Mouse (Mus musculus): ENCODE measurements around the gene 1700013F07Rik. TPM values are rescaled to one million over a fixed set of nuclear protein-coding genes. Genes with fewer than 3 reads are reported as not detected.

The 1700013F07Rik gene
- polyA plus RNA-seq, 1 experiment: not detected

DNA sequence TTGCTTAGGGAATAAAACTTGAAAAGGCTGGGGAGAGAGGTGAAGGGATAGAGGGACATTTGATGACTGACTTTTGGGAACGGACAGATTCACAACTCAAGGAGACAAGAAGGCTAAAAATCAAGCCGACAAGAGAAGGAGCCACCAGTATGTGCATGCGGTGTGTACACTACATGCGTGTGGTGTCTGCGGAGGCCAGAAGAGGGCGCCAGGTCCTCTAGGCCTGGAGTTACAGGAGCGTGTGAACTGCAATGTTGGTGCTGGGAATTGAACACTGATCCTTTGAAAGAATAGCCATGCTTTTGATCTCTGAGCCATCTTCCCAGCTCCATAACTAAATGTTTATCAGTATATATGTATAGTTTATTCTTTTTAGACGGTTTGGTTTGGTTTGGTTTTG, 5.5 kb upstream of the 1700013F07Rik start:
- Histone ChIP-seq H3K4me3 (ENCODE audit: insufficient read depth, low read depth, low read length) (no peak overlapping the region), H3K4me1 (ENCODE audit: control insufficient read depth, insufficient read depth, insufficient read length, low read length) (peaks cover 1% of the 10 kb centered on the region; the same call in 1 of the 2 replicates), H3K27ac (replicated peaks; ENCODE audit: low read depth, low read length) (no peak overlapping the region)

DNA sequence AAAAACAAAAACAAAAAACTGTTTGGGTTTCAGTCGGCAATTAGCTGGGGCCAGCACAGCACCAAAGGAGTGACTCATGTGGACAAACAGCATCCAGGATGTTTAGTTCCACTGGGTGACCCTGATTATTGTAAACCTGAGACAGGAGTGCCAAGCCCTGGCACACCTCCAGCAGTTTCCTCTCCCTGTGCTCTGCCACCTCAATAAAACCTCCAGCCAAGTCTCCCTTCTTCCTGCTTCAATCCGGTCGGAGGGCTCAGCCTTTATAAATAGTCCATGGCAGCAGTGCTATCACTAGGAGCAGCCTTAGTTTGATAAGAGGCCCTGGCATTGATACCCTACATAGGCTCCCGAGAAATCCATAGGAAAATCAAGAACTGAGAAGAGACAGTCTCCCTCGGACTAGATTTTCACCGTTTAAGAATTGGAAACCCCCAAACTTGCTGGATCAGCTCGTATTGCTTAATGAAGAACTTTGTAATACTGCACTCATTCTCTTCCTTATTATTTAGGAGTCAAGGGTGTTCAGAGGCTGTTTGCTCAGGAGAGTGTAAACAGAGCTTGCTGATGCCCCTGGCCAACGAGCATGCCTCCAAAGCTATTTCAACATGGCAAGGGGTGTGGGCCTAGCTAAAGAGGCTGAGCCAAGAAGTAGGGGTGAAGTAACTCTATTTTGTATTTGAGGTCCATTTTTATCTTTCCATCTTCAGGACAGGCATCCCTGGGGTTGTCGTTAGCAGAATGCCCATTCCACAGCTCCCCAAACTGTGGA, 650 bp upstream of the 1700013F07Rik start:
- H3K4me3 ChIP-seq (ENCODE audit: insufficient read depth, low read depth, low read length): no peak overlapping the region
- peaks cover 8% of the 10 kb centered on the region; the same call in 1 of the 2 replicates for H3K4me1 ChIP-seq (ENCODE audit: control insufficient read depth, insufficient read depth, insufficient read length, low read length)
- no peak overlapping the region for H3K27ac ChIP-seq (replicated peaks; ENCODE audit: low read depth, low read length)

DNA sequence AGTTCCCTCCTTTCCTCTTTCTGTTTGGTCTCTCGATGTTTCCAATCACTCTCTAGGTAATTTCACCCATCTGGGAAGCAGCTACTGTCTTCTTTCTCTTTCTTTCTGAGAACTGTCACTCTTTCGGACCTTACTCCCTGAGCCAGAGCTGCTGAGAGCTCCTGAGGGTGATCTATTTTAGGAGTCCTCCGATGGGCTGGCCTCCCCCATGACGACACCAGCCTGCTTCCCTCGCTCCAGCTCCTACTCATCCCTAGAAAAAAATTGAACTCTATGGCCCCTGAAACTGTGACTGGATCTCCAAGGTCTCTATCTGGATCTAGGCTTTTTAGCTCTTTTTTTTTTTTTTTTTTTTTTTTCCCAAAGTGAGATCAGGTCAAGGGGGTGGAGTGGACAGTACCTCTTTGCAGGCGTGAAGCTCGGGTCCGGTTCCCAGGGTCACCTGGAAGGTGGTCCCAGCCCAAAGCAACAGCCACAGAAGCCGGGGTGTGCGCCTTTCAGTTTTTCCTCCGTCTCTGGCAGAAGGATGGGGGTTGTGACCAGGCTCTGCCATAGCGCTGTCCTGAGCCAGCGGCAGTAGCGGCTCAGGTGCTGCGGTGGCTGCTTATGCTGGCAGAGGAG, 2.1 kb downstream of the 1700013F07Rik start:
- Histone ChIP-seq H3K27ac (replicated peaks; ENCODE audit: low read depth, low read length) (no peak overlapping the region), H3K4me3 (ENCODE audit: insufficient read depth, low read depth, low read length) (peak overlapping the region; percentile 21; the same call in 1 of the 2 replicates), H3K4me1 (ENCODE audit: control insufficient read depth, insufficient read depth, insufficient read length, low read length) (peaks cover 8% of the 10 kb centered on the region; the same call in 1 of the 2 replicates)

DNA sequence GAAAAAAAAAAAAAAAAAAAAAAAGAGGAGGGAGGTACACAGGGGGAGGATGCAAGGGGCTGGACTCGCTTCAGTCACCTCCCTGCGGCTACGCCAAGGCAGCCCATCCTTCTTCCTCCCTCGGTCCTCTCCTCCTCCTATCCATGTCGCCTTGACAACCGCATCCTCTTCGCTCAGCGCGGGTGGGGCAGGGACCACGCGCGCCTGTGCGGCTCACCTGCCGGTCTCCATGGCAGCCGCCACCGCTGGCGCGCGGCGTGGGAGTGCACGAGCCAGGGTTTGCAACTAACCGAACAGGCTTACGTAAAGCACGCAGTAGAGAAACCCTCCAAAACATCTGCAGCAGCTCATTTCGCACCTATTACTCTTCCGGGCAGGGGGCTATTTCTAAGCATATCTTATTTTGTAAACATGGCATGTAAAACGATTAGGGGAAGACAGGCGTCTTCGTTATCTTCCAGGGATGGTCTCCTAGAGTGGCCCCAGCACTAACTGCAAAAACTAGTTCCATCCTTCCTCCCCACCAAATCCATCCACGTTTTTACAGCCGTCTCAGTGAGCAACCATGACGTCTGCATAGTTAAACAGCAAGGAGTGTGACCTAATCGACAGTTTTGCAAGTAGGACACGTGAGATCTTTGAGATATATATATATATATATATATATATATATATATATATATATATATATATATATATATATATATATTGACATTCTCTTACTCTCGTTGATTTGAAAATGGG, 2.7 kb downstream of the 1700013F07Rik start, which contains the start of gene 5330417C22Rik:
Gene 5330417C22Rik, minus strand, starts transcription at position 20 of the 744 bp plus-strand sequence.
- Histone ChIP-seq H3K4me1 (ENCODE audit: control insufficient read depth, insufficient read depth, insufficient read length, low read length) (peaks cover 8% of the 10 kb centered on the region; the same call in 1 of the 2 replicates), H3K27ac (replicated peaks; ENCODE audit: low read depth, low read length) (no peak within 1 kb of the TSS), H3K4me3 (ENCODE audit: insufficient read depth, low read depth, low read length) (peak within 1 kb of the TSS; percentile 33)

DNA sequence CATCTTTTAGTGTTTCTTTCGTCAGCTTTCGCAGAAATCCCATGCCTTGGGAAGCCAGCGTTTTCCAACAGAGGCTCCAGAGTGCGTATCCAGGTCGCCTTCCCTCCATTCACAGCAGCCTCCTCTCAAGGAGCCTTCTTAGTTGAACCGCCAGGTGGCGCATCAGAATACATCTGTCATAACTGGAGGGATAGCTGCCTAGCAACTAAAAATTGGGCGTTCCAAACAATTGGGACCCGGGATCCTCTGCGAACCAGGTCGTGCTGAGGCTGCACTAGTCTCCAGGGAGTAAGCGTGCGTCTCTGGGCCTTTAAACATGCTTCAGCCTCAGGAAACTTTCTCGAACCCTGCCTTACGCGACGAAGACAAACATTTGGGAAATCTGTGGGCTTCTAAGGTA, 3.4 kb downstream of the 1700013F07Rik start:
- Histone ChIP-seq H3K27ac (replicated peaks; ENCODE audit: low read depth, low read length) (no peak overlapping the region), H3K4me1 (ENCODE audit: control insufficient read depth, insufficient read depth, insufficient read length, low read length) (peaks cover 8% of the 10 kb centered on the region; the same call in 1 of the 2 replicates), H3K4me3 (ENCODE audit: insufficient read depth, low read depth, low read length) (peak overlapping the region; percentile 33)

DNA sequence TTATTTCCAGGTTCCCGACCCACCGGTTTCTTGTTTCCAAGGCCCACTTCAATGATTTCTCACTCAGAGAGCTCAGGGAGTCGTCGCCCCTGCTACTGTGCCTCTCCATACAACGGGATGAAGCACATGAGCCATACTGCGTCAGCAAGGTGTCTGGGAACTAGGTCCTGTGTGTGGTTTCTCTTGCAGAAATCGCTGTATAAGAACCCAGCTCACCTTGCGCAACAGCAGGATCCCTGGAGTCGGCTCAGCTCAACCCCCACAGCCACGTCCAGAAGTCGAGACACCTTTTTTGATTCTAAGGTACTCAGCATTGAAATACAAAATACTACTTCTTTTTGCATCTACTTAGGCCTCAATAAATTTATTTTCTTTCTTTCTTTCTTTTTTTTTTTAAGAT, 8.3 kb downstream of the 1700013F07Rik start:
- no peak overlapping the region for H3K4me3 ChIP-seq (ENCODE audit: insufficient read depth, low read depth, low read length)
- no peak overlapping the region for H3K27ac ChIP-seq (replicated peaks; ENCODE audit: low read depth, low read length)

DNA sequence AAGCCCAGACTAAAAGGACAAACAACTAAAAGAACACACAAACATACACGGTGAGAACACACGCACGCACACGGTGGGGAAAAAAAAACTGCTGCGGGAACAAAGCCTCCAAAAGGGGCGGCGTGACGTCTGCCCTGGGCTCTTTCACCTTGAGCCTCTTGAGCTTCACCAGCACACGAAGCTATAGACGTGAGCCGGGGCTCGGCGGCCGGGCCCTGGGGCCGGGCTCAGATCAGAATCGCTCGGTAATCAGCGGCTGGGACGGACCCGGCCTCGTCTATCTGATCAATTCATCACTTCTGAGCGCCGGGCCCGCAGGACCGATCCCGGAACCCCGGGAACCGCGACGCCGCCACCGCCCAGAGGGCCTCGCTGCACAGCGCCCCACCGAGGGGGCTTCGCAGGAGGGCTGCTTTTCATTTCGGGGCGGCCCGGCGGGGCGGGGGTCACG, 20.2 kb downstream of the 1700013F07Rik start:
- peak overlapping the region; percentile 62 for H3K4me3 ChIP-seq (ENCODE audit: insufficient read depth, low read depth, low read length)
- H3K27ac ChIP-seq (replicated peaks; ENCODE audit: low read depth, low read length): peak overlapping the region; percentile 24
- no peaks in the 10 kb centered on the region for H3K4me1 ChIP-seq (ENCODE audit: control insufficient read depth, insufficient read depth, insufficient read length, low read length)

More for the DNA sequence above, 8.3 kb downstream of the 1700013F07Rik start:
- H3K4me1 ChIP-seq (ENCODE audit: control insufficient read depth, insufficient read depth, insufficient read length, low read length): no peaks in the 10 kb centered on the region

DNA sequence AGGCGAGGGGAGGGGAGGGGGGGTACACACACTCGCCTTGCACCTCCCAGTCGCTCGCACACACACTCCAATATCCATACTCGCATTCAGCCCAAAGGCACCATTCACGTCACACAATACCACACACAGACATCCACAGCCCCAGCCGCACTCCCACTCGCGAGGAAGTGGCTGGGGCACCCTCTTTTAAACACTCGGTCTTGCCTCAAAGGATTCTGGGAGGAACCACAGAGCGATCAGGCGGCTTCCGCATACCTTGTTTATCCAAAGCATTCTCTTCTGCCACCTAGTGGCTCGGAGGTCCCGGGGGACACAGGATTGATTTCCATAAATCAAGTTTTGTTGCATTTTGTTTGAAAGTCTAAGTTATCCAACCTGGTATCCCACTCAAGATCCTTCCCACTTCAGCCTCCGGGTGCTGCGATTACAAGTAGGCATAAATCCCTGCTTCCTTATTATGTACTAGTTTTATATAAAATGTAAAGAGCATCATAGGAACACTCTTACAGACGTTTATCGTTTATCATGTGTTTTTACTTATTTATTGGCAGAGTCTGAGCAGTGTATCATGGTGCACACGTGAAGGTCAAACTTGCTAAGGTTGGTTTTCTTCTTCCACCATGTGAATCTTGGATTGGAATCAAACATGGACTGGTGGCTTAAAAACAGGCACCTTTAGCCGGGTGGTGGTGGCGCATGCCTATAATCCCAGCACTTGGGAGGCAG, 20.8 kb downstream of the 1700013F07Rik start:
- H3K27ac ChIP-seq (replicated peaks; ENCODE audit: low read depth, low read length): peak overlapping the region; percentile 24
- H3K4me1 ChIP-seq (ENCODE audit: control insufficient read depth, insufficient read depth, insufficient read length, low read length): no peaks in the 10 kb centered on the region
- H3K4me3 ChIP-seq (ENCODE audit: insufficient read depth, low read depth, low read length): peak overlapping the region; percentile 62

DNA sequence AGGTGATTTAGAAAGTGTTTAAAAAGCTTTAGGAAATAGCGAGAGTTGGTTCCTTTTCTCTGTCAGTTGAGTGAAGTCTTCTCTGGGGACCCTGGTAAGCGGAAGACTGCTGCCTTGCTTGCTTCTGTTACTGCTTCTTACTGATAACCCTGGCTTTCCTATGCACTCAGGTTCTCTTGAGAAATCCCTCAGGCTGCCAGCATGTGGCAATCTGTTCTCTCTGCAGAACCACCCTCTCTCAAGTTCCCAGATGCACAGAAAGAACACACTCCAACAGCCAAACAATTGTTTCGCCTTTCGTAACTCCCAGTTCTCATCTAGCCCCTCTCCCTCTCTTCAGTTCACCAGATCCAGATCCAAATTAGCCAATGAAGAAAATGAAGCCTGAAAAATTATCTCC, 23.9 kb downstream of the 1700013F07Rik start:
- Histone ChIP-seq H3K4me3 (ENCODE audit: insufficient read depth, low read depth, low read length) (no peak overlapping the region), H3K4me1 (ENCODE audit: control insufficient read depth, insufficient read depth, insufficient read length, low read length) (no peaks in the 10 kb centered on the region), H3K27ac (replicated peaks; ENCODE audit: low read depth, low read length) (no peak overlapping the region)

DNA sequence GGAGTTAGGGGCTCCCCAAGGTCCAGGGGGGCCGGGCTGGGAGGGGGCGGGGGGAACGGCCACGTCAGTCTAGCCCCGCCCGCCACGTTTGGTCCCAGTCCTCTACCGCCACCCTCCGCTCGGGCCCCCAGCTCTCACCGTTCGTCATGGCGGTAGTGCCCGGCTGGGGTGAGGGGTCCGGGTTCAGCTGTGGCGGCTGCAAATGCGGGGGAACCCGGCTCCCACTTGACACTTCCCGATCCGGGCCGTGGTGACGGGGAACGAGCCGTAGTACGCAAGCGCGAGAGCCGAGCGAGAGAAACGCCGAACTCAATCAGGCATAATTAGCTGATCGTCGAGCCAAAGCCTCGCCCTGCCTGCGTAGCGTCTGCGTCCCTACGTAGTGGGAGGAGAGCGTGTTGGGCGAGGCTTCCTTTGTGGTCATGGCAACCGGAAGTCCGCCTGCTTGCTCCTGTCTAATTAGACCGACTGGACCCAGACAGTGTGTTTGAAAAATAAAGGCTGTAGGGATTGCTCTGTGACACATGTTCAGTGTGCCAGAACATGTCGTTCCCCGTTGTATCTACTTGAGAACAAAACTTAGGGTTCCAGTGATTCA, 28.3 kb downstream of the 1700013F07Rik start, which contains the start of gene Tmem167b:
Gene Tmem167b, minus strand, starts transcription at position 334 of the 598 bp plus-strand sequence.
- Histone ChIP-seq H3K4me1 (ENCODE audit: control insufficient read depth, insufficient read depth, insufficient read length, low read length) (no peaks in the 10 kb centered on the region), H3K27ac (replicated peaks; ENCODE audit: low read depth, low read length) (peak within 1 kb of the TSS; percentile 97), H3K4me3 (ENCODE audit: insufficient read depth, low read depth, low read length) (peak within 1 kb of the TSS; percentile 93)

DNA sequence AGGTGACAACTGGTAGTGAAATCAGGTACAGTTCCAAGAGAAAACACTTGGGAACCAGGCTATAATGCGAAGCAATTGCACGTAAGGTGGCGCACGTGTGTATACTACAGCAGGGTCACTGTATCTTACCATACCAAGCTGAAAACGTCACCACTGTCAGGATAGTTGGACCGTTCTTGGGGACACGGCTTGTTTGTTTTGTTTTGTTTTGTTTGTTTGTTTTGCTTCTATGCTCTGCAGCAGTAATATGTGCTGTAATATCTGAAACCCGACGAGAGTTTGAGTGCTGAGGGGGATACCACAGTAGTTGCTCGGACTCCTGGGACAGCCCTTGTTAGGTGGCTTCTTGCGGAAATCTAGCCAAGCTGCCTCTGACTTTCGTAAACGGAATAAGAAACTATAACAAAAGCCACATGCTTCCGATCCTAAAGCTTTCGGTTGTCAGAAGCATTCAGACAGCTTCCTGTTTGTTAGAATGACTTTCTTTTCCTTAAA, 28.9 kb downstream of the 1700013F07Rik start:
- peak overlapping the region; percentile 56 for H3K4me3 ChIP-seq (ENCODE audit: insufficient read depth, low read depth, low read length)
- no peaks in the 10 kb centered on the region for H3K4me1 ChIP-seq (ENCODE audit: control insufficient read depth, insufficient read depth, insufficient read length, low read length)
- H3K27ac ChIP-seq (replicated peaks; ENCODE audit: low read depth, low read length): peak overlapping the region; percentile 88

DNA sequence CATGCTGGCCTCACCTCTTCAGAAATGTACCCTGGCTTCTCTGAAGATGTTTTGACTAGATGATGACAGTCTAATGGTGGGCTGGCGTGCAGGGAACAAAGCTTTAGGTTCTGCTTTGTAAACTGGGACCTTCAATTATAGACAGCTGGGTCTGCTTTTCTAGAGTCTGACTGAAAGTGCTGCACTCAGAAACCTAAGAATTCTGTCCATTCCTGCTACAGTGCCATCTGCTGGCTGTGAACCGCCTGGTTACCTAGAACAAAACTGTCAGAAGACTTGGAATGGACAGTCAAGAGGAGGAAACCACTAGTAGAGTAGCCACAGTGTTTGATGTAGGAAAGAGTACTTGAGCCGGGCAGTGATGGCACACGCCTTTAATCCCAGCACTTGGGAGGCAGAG, 29.4 kb downstream of the 1700013F07Rik start:
- Histone ChIP-seq H3K27ac (replicated peaks; ENCODE audit: low read depth, low read length) (peak overlapping the region; percentile 88), H3K4me1 (ENCODE audit: control insufficient read depth, insufficient read depth, insufficient read length, low read length) (no peaks in the 10 kb centered on the region), H3K4me3 (ENCODE audit: insufficient read depth, low read depth, low read length) (peak overlapping the region; percentile 56)

DNA sequence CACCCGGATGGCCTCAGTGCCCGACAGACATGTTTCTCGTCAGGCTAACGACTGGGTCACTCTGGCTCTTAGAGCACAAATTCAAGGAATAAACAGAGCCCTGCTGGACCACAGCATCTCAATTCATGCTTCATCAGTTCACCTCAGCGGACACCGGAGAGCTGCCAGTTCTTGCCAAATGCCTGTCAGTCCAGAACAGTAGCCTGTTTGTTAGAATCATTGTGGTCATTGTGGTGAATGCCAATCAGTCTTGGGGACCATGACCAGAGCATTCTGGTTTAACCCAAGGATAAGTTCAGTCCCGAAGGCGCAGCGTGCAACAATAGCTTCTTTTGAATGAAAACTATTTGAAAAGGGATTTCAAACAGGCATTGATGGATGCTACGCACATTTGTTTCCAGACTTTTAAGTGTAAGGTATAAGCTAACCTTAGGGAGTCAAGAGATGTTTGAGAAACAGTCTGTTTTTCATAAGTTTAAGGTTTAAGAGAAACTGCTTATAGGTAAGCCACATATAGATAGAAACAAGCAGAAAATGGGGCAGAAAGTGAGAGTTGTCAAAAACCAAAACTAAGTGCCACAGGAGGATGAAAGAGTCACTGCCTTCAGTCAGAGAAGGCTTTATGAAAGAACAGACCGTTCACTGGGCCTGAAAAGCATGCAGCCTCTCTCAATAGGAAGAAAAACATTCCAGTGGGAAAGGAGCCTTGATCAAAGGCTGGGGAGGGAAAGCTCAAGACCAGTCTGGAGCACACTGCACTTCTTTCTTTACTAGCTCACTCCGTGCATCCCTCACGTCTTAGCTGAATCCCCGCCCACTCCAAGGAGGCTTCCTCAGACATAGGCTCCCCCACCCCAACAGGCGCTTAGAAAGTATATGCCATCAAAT, 34.3 kb downstream of the 1700013F07Rik start:
- H3K27ac ChIP-seq (replicated peaks; ENCODE audit: low read depth, low read length): no peak overlapping the region
- H3K4me3 ChIP-seq (ENCODE audit: insufficient read depth, low read depth, low read length): no peak overlapping the region

More for the DNA sequence above, 34.3 kb downstream of the 1700013F07Rik start:
- no peaks in the 10 kb centered on the region for H3K4me1 ChIP-seq (ENCODE audit: control insufficient read depth, insufficient read depth, insufficient read length, low read length)
